Mouse (Mus musculus) gastrocnemius, postnatal 25 days (tissue): ENCODE measurements around the gene Wdr49. TPM values are rescaled to one million over a fixed set of nuclear protein-coding genes. Genes with fewer than 3 reads are reported as not detected.
"Not testable (repeated sequence)": the region's sequence is repeated elsewhere in the genome, so short reads cannot be mapped to it uniquely, and the experiment has no call there.

ENCODE experiments used
- DNase-seq: peaks from one replicate; pipeline ENCODE4 v3.0.0; 2022
- total RNA-seq, 2 experiments: library from RNA; stranded (reverse); gene quantifications; 1 replicate in 1 of 2; 2 replicates in 1 of 2; pipeline ENCODE4 v1.2.3; 2021

Wdr49 gene
- total RNA-seq, 2 experiments from 2014 or later: not detected

DNA sequence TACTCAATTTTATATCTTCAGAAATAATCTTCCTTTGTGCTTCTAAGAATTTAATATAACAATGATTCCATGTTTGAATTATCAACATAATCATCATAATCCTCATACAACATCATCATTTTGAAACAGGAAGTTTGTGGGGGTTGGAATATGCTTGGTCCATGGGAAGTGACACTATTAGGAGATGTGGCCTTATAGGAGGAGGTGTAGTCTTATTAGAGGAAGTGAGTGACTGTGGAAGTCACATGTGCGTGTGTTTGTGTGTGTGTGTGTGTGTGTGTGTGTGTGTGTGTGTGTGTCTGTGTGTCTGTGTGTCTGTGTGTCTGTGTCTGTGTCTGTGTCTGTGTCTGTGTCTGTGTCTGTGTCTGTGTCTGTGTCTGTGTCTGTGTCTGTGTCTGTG, 182.5 kb downstream of the Wdr49 start:
- not testable (repeated sequence) for DNase-seq

DNA sequence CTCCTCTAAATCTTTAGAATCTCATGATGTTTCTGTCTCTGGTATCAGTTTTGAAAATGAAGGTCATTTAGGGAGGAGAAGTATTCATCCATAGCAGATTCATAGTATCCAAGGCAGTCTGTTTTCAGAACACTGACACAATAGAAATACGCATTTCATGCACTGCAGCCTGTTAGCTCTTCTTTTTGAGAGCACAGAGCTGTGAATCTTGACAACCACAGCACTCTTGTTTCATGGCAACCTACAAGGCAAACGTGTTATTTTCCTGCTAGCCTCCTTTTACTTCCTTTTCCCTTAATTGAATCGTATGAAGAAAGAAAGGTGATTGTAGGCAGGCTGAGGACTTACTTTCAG, 184.2 kb downstream of the Wdr49 start:
- DNase-seq: no peak

DNA sequence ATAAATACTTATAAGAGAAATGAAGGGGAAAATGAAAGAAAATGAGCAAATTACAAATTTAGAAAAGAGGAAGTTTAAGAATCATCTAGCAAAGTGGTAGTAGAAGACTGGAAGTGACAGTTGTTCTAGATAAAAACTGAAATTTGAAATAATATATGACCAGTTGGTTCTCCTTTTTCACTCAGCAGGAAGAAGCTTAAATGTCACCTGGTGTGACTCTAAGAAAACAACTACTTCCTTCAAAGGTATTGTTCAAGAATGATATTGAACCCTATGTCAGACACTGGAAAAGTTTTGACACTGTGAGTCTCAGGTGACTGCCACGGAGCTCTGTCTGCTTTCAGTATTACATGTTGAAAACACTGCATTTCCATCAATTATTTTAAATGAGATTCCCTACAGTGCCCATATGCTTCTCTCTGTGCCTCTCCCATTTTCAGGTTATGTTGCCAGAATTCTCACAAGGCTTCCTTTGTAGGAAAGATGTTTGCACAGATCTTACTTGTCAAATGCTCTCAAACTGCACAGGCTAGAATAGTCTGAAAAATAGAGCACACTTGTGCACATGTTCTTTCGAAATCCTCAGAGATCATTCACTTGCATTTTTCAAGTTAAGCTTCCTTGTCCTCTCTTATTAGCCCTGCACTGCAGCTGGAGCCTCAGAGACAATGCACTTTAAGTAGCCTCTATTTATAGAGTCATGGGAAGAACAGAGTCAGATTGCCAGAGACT, 184.8 kb downstream of the Wdr49 start:
- no peak for DNase-seq

DNA sequence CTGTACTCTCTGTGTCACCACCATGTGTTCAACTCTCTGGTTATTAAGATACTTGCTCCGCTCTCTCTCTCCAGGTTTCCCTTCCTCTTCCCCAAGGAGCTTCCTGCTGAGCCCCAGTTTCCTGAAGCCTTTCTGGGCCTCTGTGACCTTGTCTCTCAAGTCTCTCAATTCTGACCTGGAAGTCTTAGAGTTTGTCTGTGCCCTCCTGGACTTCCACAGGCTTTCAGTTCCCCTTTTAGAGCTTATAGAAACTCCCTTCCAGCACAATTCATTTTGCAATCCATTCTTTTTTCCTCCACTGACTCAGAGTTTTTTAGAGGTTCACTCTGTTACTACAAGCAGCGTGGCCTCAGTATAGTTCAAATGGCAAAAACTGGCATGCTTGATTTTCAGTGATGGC, 188.7 kb downstream of the Wdr49 start:
- DNase-seq: no peak

DNA sequence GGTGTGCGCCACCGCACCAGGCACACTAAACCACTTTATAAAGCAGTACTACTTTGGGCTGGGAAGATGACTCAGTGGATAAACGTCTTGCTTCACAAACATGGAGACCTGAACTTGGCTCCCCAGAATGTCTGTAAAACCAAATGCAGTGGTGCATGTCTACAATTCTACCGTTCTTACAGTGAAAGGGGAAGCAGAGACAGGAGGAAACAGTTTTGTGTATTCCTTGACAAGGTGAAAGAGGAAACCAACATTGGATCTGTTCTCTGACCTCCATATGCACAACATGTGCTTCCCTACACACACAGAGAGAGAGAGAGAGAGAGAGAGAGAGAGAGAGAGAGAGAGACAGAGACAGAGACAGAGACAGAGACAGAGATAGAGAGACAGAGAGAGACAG, 204.5 kb downstream of the Wdr49 start:
- DNase-seq: no peak

DNA sequence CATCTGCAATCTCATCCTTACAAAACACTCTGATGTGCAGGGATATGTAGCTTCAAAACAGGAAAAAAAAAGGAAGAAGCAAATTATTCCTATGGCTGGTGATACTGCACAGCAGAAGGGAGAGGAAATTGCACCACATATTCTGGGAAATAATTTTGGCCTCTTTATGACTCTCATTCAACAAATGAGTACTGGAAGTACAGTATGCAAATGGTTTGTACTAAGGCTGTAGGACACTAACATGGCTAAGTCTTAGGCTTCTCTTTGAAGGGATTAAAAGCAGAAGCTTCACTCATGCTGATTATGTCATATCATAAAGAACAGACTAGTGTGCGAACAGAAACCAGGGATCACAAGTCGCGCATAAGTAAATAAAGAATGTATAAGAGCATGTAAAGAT, 205.4 kb downstream of the Wdr49 start:
- no peak for DNase-seq

DNA sequence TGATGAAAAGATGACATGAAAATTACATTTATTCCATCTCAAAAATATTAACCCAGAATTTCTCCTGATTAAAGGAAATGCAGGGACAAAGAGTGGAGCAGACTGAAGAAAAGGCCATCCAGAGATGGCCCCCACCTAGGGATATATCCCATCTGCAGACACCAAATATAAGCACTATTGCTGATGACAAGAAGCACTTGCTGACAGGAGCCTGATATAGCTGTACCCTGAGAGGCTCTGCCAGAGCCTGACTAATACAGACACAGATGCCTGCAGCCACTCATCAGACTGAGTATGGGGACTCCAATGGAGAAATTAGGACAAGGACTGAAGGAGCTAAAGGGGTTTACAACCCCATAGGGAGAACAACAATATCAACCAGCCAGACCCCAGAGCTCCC, 206.8 kb downstream of the Wdr49 start:
- no peak for DNase-seq

DNA sequence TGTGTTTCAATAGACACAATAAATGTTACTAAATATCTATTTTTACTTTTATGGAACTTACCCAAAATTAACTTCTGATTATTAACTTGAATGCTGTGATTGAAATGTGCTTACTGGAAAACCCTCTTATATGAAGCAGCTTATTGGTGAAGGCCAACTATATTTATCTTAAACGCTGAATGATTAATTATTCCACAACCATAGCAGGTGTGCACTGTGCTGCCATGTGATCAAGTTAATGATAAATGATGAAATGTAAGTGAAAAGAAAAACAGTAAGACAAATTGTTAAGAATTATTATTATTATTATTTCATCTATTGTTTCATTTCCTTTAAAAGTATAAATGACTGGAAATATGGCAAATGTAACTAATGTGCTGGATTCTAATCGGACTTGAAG, 212.0 kb downstream of the Wdr49 start, which contains the start of gene Serpini2:
Serpini2 (minus strand) TSS at position 101 of the 400 bp plus-strand sequence.
- DNase-seq: no peak

DNA sequence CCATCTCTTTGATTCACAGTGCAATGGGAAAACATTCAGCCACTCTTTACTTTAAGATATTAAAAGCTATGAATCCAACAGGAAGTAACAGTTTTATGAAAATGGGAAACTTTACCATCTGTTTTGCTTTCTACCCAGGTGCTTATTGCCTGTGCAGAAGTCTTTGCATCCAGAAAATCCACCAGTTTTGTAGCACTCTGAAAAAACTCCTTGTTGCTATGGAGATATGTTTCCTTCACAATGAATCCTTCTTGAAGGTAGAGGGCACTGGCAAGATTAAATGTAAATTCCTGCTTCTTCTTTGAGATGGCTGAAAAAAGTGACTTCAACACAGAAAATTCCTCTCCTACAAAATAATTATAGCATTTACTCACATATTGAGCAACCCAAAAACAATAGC, 222.6 kb downstream of the Wdr49 start:
- no peak for DNase-seq

Other genes starting within 250 kb of the Wdr49 start
- not detected for gene Serpini2, start 212.1 kb downstream of the Wdr49 start, total RNA-seq
- 10 to 100 TPM; 15.4 to 18.6 TPM for gene Pdcd10, start 74.7 kb upstream of the Wdr49 start, total RNA-seq
- gene Serpini1, start 75.4 kb upstream of the Wdr49 start, total RNA-seq: under 1 TPM; 0.56 to 0.83 TPM